Mouse (Mus musculus) G1E (cell line): Measurements from ENCODE around the gene Stip1. TPM values are rescaled to one million over a fixed set of nuclear protein-coding genes. Genes with fewer than 3 reads are reported as not detected.
A peak's percentile ranks its signal among the peaks of the same experiment; 100 is the strongest.

Experiments used
- ATAC-seq: 2 replicates; pipeline ENCODE4 v1.8.0; 2016; ENCODE audit warnings: mild to moderate bottlenecking; ENCODE audit not compliant: insufficient number of reproducible peaks, poor library complexity, low FRiP score, severe bottlenecking; ENCODE audit errors: extremely low read depth
- DNase-seq: peaks from one replicate; pipeline ENCODE4 v3.0.0; 2012; ENCODE audit warnings: low spot score
- H3K27me3 ChIP-seq: 2 replicates; pipeline ENCODE4 v1.6.1; 2012; ENCODE audit warnings: mild to moderate bottlenecking, low read length, inconsistent platforms; ENCODE audit not compliant: insufficient read depth
- H3K36me3 ChIP-seq: replicated peaks from 2 replicates; pipeline ENCODE3; 2012; ENCODE audit warnings: mild to moderate bottlenecking, inconsistent platforms
- H3K4me1 ChIP-seq: 2 replicates; pipeline ENCODE4 v1.6.1; 2012; ENCODE audit warnings: low read depth, low read length, inconsistent platforms, mixed read lengths; ENCODE audit not compliant: insufficient read depth
- H3K4me3 ChIP-seq: 2 replicates; pipeline ENCODE4 v1.5.1; 2012; ENCODE audit warnings: low read depth, mild to moderate bottlenecking, inconsistent platforms, low read length, moderate library complexity, mixed read lengths
- H3K9me3 ChIP-seq: replicated peaks from 2 replicates; pipeline ENCODE4 v1.6.1; 2012; ENCODE audit warnings: inconsistent platforms
- CTCF ChIP-seq: IDR thresholded peaks from 2 replicates; pipeline ENCODE4 v1.5.1; 2012; ENCODE audit warnings: low read depth, low read length, inconsistent platforms, mixed read lengths
- GATA1 ChIP-seq: IDR thresholded peaks from 2 replicates; pipeline ENCODE4 v1.6.1; 2012; ENCODE audit warnings: borderline replicate concordance, low read length, inconsistent platforms, mixed read lengths
- GATA2 ChIP-seq: IDR thresholded peaks from 2 replicates; pipeline ENCODE4 v1.6.1; 2012; ENCODE audit warnings: low read depth, low read length, inconsistent platforms, borderline replicate concordance
- POLR2AphosphoS5 ChIP-seq: IDR thresholded peaks from 2 replicates; pipeline ENCODE4 v1.6.1; 2012; ENCODE audit warnings: low read depth, low read length, inconsistent platforms; ENCODE audit not compliant: insufficient replicate concordance
- TAL1 ChIP-seq: conservative IDR thresholded peaks from 2 replicates; pipeline ENCODE4 v1.6.1; 2012; ENCODE audit warnings: low read depth, low read length, inconsistent platforms, mixed read lengths
- polyA plus RNA-seq: library from polyadenylated mRNA; stranded (reverse); fragments of >175 nt; gene quantifications from 2 replicates; pipeline ENCODE4 v1.2.3, GENCODE M21; 2012
- total RNA-seq, 2 experiments: library from RNA; stranded (forward) in 1 of 2; stranded (reverse) in 1 of 2; fragments of 200-1000 nt in 1 of 2; fragments of >200 nt in 1 of 2; fragmentation: Nextera tagmentation in 1 of 2; gene quantifications; 2 replicates each; pipeline ENCODE4 v1.2.3; 2014 to 2017

Stip1 gene
- total and polyA plus RNA-seq, 3 experiments = 224 to 301 (median 279) TPM

DNA sequence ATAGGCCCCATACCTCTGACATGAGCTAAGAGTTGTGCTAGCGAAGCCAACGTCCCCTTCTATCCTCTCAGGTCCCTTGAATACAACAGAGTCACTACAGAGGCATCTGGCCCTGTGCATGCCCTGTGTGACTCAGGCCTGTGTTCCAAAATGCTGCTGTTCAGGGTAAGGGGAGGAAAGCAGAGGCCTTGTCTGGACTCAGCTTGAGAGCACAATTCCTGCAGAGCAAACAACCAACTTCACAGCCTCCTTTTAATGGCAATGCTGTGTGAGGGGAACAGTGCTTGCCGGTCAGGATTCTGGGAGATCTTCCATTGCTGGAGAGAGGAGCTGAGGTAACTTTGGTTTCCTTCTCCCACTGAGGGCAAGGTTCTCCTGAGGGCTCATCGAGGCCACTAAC, 4.5 kb upstream of the Stip1 start:
- peaks cover 32% of the 10 kb centered on the region for H3K27me3 ChIP-seq
- no peaks in the 10 kb centered on the region for H3K9me3 ChIP-seq
- TF ChIP-seq GATA1 (no peak), GATA2 (no peak), CTCF (no peak), TAL1 (no peak), POLR2AphosphoS5 (no peak)
- no peaks in the 10 kb centered on the region for H3K36me3 ChIP-seq
- no peak overlapping the region for H3K4me3 ChIP-seq
- DNase-seq (no peak), ATAC-seq (no peak)
- H3K4me1 ChIP-seq = peaks cover 10% of the 10 kb centered on the region

GRCm38 (mm10) chr19:7041171-7041570, 1.4 kb upstream of the Stip1 start:
- Histone ChIP-seq H3K27me3 (peaks cover 19% of the 10 kb centered on the region; the same call in 1 of the 2 replicates), H3K4me1 (peaks cover 34% of the 10 kb centered on the region), H3K9me3 (no peaks in the 10 kb centered on the region), H3K4me3 (no peak overlapping the region; the same call in 1 of the 2 replicates), H3K36me3 (peaks cover 24% of the 10 kb centered on the region)
- no peak for DNase-seq
- no peak for ATAC-seq
- TF ChIP-seq POLR2AphosphoS5 = no peak
- no peak for TF ChIP-seq GATA1
- TF ChIP-seq CTCF = no peak
- TF ChIP-seq TAL1 = no peak
- no peak for TF ChIP-seq GATA2

DNA sequence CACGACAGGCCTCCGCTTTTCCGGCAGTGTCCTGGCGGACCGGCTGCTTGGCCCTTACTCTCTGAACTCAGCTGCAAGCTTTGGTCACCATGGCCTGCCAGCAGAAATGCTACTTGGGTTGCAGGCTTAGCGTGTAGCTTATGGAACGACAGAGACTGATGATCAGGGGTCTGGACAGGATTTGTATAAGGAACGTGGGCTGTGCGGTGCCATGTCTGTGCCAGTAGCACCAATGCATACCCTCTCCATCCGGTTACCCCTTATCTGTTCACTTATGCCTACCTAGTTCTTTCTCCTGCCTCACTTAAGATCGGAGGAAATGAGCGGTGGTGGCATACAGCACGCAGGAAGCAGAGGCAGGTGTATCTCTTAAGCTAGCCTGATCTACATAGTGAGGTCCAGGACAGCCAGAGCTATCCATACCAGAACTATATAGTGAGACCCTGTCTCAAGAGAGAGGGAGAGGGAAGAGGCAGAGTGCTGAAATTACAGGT, 917 bp upstream of the Stip1 start:
- Histone ChIP-seq H3K4me1 (peaks cover 35% of the 10 kb centered on the region), H3K4me3 (peak overlapping the region; percentile 85), H3K36me3 (peaks cover 26% of the 10 kb centered on the region), H3K27me3 (peaks cover 18% of the 10 kb centered on the region; the same call in 1 of the 2 replicates), H3K9me3 (no peaks in the 10 kb centered on the region)
- DNase-seq (no peak), ATAC-seq (no peak)
- no peak for TF ChIP-seq POLR2AphosphoS5
- no peak for TF ChIP-seq GATA2
- no peak for TF ChIP-seq TAL1
- TF ChIP-seq CTCF = no peak
- TF ChIP-seq GATA1 = no peak

DNA sequence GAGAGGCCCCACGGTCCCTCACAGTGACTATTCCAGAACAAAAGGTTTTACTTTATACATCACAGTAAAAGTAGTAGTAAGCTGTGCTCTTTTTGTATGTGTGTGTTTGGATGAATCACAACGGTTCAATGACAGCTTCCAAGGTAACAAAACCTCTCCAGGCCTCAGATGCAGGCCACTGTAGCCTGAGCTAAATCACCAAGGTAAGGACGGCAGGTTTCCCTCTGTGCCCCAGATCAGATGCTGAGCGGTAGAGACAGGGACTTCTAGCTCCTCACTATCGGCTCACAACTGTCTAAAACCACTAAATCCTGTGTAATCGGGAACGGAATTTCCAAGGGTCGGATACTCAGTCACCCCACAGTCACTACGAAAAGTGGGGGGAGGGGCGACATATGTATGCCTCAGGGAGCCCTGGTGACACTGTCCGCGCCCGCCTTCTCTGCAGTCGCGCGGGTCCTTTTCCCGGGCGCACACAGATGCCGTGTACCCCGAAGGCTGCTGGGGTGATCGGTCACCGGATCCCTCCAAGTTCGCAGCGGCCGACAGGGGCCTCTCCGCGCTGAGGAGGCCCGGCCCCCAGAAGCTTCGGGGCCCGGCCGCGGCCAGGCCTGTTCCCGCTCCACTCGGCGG, 563 bp downstream of the Stip1 start:
- H3K36me3 ChIP-seq = peaks cover 40% of the 10 kb centered on the region
- peaks cover 38% of the 10 kb centered on the region for H3K4me1 ChIP-seq
- no peak for TF ChIP-seq GATA2
- peaks cover 8% of the 10 kb centered on the region; the same call in 1 of the 2 replicates for H3K27me3 ChIP-seq
- peak; percentile 52 for DNase-seq
- H3K9me3 ChIP-seq = no peaks in the 10 kb centered on the region
- peak overlapping the region; percentile 85 for H3K4me3 ChIP-seq
- no peak for ATAC-seq

DNA sequence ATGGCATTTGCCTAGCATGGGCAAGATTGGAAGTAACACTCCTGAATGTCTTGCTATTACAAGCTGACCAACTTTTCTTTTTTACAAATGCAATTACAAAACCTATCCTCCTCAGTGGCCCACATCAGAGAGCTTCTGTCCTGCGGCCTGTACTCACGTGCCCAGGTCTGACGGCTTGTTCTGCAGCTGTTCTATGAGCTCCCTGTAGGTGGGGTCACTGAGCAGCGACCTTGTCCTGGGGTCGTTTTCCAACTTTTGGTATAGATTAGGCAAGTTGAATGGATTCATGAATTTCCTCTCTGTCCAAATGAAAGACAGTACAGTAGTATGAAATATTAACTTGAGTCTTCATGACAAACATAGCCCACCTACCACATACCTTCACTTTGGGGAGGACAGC, 5.8 kb downstream of the Stip1 start:
- Histone ChIP-seq H3K36me3 (peaks cover 91% of the 10 kb centered on the region), H3K27me3 (no peaks in the 10 kb centered on the region), H3K9me3 (no peaks in the 10 kb centered on the region), H3K4me1 (peaks cover 32% of the 10 kb centered on the region), H3K4me3 (no peak overlapping the region)
- ATAC-seq = no peak
- TF ChIP-seq TAL1 (no peak), CTCF (no peak), GATA2 (no peak), GATA1 (no peak), POLR2AphosphoS5 (no peak)
- no peak for DNase-seq

DNA sequence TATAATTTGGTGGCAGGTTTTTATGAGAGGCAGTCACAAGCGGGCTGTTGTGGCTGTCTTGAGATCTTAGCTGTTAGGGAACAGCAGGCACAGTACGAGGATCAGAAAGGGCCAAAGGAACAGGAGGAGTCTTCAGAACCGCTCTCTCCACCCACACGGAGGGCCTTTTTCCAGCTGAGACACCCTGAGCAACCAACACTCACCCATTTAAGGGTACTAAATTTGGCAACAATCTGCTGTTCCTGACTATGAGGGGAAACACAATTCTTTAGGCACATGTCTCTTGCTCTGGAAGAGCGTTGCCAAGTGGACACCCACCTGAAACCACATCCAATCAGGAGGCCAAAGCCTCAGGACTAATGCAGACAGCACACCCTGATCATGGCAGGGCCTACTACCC, 10.2 kb downstream of the Stip1 start:
- no peak for ATAC-seq
- no peak for TF ChIP-seq GATA2
- no peak for TF ChIP-seq POLR2AphosphoS5
- Histone ChIP-seq H3K36me3 (peaks cover 97% of the 10 kb centered on the region), H3K4me1 (peaks cover 4% of the 10 kb centered on the region; the same call in 1 of the 2 replicates), H3K9me3 (no peaks in the 10 kb centered on the region), H3K4me3 (no peak overlapping the region), H3K27me3 (no peaks in the 10 kb centered on the region)
- DNase-seq = no peak

DNA sequence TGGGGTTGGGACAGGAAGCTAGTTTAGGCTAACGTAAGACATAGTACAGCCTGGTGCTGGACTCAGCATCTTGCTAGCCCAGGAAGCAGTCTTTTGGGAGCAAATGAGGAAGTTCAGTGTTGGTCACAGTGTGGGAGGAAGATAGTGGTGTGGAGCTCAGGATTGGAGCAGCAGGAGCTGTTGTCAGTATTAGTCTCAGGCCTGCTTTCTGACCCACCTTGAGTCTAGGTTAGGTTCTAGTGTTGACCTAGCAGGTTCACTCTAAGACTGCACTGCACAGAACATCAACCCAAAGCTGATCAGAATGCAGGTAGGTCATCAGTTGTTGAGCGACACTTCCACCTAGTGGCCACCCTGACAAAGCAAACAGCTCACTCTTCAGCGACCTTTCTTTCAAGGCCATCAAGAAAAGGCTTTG, 19.5 kb downstream of the Stip1 start:
- peaks cover 56% of the 10 kb centered on the region for H3K4me1 ChIP-seq
- H3K36me3 ChIP-seq = peaks cover 98% of the 10 kb centered on the region
- TF ChIP-seq TAL1 (no peak), CTCF (peak; percentile 39; the same call in 1 of the 2 replicates), GATA1 (no peak)
- no peaks in the 10 kb centered on the region for H3K27me3 ChIP-seq
- H3K9me3 ChIP-seq = no peaks in the 10 kb centered on the region
- ATAC-seq (peak; percentile 45), DNase-seq (peak; percentile 58)
- no peak overlapping the region; the same call in 1 of the 2 replicates for H3K4me3 ChIP-seq
